Mouse (Mus musculus) lung, postnatal 10 days (tissue): ENCODE data around the gene Cdk5r1.
A peak's percentile ranks its signal among the peaks of the same experiment; 100 is the strongest.
"Not testable (repeated sequence)": the region's sequence is repeated elsewhere in the genome, so short reads cannot be mapped to it uniquely, and the experiment has no call there.

Experiments
- DNase-seq: peaks from one replicate; pipeline ENCODE4 v3.0.0; 2021

Gene Cdk5r1

GRCm38 (mm10) chr11:80476222-80477189 lies at the start of gene Cdk5r1:
Gene Cdk5r1 (plus strand): TSS chr11:80477023.
- peak; percentile 89 for DNase-seq

DNA sequence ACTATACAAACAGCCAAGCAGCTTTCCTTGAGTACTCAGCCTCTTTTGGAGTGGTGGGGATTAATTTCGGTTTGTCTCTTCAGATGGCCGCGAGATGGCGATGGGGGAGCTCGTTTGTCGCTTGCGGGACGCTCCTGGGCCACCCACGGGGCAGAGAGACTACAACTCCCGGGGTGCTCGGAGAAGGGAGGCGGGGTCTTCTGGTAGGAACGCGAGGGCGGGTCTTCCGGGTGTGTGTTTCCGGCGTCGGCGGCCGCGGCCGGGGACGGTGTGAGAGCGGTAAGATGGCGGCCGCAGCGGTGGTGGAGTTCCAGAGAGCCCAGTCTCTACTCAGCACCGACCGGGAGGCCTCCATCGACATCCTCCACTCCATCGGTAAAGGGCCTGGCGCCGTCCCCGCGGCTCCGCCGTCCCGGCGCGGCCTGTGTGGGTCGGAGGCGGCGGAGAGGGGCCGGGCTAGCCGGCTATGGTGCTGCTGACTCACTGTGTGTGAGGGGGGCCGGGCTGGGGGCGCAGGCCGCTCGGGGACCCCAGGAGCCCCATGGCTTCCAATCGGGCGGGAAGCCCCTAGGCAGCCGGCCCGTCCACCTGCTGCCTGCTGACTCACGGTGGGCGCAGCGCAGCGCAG lies 48.3 kb upstream of the Cdk5r1 start, which contains the start of gene Psmd11:
Gene Psmd11, plus strand, starts transcription at position 235 of the 628 bp plus-strand sequence.
- peak; percentile 98 for DNase-seq

DNA sequence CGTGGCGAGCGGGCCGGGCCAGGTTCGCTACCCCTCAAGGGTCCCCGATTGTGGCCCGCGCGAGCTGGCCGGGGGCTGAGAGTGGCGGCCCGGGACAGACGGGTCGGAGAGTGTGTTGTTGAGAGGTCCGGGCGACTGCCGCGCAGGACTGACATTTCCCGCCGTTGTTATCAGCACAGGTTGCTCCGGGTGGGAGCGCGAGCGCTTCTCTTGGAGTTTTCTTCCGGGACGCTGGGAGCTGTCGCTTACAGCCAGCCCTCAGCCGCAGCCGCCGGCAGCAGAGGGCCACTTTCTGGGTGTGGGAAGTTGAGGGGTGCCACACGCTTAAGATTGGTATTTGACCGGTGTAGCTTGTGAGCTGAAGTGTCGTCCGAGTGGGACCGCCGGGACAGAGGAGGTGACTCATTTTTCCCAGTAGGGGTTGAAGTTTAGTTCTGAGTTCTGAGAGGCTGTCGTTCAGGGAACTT lies 47.8 kb upstream of the Cdk5r1 start:
- peak; percentile 40 for DNase-seq

GRCm38 (mm10) chr11:80429500-80430166 lies 47.2 kb upstream of the Cdk5r1 start:
- DNase-seq: no peak

GRCm38 (mm10) chr11:80430366-80430910 lies 46.4 kb upstream of the Cdk5r1 start:
- DNase-seq: no peak

GRCm38 (mm10) chr11:80446916-80447315 lies 29.9 kb upstream of the Cdk5r1 start:
- no peak for DNase-seq

DNA sequence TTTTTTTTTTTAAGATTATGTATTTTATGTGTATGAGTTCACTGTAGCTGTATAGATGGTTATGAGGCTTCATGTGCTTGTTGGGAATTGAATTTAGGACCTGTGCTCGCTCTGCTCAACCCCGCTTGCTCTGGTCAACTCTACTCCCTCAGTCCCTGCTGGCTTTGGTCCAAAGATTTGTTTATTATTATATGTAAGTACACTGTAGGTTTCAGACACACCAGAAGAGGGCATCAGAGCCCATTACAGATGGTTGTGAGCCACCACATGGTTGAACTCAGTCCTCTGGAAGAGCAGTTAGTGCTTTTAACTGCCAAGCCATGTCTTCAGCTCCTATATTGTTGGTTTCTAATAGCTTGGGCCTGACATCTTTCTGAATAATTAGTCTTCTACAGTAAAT lies 27.0 kb upstream of the Cdk5r1 start:
- no peak for DNase-seq

GRCm38 (mm10) chr11:80452242-80452641 lies 24.6 kb upstream of the Cdk5r1 start:
- DNase-seq: no peak

GRCm38 (mm10) chr11:80453198-80453597 lies 23.6 kb upstream of the Cdk5r1 start:
- no peak for DNase-seq

- DNase-seq: not testable (repeated sequence)
These were observed 13.2 kb upstream of the Cdk5r1 start for GRCm38 (mm10) chr11:80463605-80464130.

GRCm38 (mm10) chr11:80471836-80472605 lies 4.8 kb upstream of the Cdk5r1 start:
- DNase-seq: no peak

GRCm38 (mm10) chr11:80474175-80474691 lies 2.6 kb upstream of the Cdk5r1 start:
- DNase-seq: peak; percentile 30

GRCm38 (mm10) chr11:80474846-80475245 lies 2.0 kb upstream of the Cdk5r1 start:
- DNase-seq: peak; percentile 54

GRCm38 (mm10) chr11:80475544-80475943 lies 1.3 kb upstream of the Cdk5r1 start:
- no peak for DNase-seq

DNA sequence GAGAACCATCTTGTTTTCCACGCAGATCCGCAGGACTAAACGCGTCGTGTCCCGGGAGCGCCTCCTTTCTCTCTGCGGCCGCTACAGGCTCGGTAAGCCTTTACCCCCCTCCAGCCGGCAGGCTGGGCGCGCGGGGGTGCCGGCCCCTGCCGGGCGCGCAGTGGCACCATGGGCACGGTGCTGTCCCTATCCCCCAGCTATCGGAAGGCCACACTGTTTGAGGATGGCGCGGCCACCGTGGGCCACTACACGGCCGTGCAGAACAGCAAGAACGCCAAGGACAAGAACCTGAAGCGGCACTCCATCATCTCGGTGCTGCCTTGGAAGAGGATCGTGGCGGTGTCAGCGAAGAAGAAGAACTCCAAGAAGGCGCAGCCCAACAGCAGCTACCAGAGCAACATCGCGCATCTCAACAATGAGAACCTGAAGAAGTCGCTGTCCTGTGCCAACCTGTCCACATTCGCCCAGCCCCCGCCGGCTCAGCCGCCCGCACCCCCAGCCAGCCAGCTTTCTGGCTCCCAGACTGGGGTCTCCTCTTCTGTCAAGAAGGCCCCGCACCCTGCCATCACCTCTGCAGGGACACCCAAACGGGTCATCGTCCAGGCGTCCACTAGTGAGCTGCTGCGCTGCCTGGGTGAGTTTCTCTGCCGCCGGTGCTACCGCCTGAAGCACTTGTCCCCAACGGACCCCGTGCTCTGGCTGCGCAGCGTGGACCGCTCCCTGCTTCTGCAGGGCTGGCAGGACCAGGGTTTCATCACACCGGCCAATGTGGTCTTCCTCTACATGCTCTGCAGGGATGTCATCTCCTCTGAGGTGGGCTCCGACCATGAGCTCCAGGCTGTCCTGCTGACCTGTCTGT lies 747 bp downstream of the Cdk5r1 start:
- peak; percentile 30 for DNase-seq

DNA sequence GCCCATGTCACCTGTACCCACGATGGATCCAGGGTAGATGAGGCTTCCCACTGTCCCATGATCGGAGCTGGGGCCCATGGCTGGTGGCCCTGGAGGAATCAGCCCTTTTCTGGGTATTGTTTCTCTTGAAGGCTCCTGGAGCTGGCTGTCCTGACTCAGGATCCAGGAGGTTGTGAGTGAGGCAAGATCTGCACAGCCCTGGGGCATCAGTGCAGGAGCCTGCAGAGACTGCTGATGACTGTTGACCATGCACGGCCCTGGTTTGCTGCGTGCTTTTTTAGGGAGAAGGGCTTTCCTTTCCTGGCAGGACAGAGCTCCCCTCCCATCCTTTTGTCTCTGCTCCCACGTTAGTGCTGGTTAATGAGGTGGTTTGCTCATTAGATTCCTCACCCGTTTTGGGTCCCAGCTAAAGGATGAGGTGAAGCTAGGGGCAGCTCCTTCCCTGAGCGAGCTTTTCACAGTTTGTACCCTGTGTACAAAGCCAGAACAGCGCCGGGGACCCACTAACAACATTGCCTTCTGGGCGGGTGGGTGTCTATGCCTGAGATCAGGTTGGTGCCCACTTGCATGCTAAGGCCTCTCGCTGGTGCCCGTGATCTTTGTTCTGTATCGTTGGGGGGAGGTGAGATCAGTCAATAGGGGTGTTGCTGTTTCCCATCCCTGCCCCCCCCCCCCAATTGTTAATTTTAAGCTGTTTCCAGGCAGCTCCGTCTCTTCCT lies 2.0 kb downstream of the Cdk5r1 start:
- no peak for DNase-seq

- no peak for DNase-seq
These were observed 2.6 kb downstream of the Cdk5r1 start for GRCm38 (mm10) chr11:80479425-80479824.

DNA sequence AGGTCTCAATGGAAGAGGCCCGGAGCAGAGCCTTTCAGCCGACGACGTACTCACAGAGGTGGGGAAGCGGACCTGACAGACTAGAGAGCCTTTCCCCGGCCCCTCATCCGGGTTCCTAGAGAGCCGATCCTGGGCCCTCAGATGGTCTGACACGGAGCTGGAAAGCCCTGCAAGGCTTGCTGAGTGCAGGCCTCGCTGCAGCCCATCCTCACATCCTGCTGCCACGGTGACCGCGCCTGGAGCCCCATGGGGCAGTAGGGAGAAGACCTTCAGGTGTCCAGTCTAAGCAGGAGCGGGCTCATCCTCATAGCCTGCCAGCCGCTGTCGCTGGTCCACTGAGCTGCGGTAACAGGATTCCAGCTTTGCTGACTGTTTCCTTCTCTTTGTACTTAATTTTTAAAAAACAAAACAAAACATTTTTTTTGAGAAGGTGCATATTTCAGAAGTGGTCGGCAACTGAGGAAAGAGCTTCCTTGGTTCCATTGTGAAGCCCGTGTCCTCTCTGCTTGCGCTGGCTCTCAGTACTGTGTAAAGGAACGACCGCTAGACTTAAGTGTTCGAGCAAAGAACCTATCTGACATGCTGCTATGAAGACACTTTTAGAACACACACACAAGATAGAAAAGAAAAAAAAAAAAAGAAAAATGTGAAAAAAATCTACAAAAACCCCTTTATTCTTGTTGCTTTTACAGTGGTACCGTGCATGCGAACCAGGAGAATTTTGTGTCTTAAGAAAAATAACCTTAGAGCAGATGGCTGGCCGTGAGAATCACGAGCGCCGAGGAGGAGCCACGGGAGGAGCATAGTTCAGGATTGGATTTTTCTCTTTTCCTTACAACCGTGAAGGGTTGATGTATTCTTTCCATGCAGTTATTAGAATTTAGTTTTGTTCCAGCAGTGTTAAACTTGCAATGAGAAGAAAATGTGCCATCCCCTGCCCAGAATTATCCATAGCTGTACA lies 3.4 kb downstream of the Cdk5r1 start:
- no peak for DNase-seq
